Mouse (Mus musculus) left cerebral cortex, adult 9 months (tissue): Measurements from ENCODE around the gene Icos.
A peak's percentile ranks its signal among the peaks of the same experiment; 100 is the strongest.

ENCODE experiments used
- DNase-seq, 2 experiments: peaks; one replicate each; pipeline ENCODE4 v3.0.0; 2022; ENCODE audit warnings: low spot score in 2 of 2

Icos gene

DNA sequence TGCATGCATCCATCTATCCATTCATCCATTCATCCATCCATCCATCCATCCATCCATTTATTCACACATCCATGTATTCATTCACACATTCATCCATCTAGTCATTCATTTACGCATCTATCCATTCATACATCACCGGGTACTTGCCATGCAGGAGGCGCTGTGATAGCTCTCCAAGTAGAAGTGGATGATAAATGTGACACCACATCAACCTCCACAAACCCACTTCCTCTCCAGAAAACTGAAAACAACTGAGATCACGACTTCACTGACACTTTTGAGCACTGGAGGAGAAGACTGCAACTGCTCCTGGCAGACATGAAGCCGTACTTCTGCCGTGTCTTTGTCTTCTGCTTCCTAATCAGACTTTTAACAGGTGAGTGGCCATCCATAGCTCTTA lies at the start of gene Icos:
Gene Icos, plus strand, starts transcription at position 287 of the 400 bp plus-strand sequence.
- no peak for DNase-seq

DNA sequence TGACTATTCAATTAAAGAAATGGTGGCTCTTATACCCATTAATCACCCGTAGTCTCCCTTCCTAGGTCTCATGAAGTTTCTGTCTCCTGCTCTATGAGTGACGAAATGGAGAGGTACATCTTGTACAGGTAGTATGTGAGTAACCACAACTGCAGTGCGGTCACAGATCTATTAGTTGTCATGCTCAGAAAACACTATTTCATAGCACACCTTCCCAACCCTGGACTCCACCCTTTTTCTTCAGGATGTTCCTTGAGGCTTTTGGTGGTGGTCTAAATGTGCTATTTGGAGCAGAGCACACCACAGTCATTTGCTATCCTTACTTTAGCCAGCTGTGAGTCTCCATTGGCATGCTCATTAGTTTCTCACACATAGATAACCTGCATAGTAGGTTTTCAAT lies 48.7 kb upstream of the Icos start:
- DNase-seq: no peak

DNA sequence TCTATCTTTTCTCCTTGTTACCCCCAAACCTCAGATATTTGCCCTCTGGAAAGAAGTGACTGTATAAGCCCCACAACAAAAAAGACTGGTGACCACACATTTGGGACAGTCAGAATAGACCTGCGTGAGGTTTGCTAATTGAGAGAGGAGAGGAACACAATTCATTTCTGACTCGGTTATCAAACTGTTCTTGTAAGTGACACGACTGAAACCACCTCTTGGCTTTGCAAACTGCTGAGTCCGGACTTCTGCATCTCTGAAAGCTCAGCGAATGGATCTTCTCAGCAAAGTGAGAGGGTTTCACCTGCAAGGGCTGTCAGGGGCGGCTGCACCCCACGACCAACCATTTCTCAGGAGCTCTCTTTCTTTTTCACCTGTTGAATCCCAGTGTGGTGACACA lies 47.3 kb upstream of the Icos start:
- DNase-seq: no peak

DNA sequence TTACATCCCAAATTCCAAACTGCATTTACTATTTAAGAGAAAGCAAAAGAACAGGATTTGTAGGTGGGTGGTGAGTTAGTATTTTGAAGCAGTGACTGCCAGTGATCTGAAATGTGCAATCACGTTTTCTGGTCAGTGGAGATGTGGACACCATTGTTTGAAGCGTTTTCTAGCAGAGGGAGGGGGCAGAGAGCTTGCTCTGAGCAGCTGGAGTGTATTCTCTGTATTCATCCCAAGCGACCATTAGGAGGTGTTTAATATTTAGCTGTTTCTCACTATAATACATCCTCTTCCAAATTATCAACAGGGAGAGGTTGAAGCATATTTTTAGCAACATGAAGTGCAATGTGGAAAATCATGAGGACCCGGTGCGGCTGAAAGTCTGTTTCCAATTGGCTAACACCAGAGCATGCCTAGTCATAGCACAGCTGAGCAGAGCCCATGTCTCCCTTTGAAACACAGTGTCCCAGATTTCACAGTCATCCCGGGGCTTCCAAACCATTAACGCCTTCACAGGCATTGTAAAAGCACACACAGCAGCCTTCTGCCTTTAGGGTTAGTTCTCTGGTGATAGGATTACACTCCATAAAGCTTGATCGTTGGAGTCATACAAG lies 41.7 kb upstream of the Icos start:
- peak in 1 of 2 experiments; percentile 24 for DNase-seq

DNA sequence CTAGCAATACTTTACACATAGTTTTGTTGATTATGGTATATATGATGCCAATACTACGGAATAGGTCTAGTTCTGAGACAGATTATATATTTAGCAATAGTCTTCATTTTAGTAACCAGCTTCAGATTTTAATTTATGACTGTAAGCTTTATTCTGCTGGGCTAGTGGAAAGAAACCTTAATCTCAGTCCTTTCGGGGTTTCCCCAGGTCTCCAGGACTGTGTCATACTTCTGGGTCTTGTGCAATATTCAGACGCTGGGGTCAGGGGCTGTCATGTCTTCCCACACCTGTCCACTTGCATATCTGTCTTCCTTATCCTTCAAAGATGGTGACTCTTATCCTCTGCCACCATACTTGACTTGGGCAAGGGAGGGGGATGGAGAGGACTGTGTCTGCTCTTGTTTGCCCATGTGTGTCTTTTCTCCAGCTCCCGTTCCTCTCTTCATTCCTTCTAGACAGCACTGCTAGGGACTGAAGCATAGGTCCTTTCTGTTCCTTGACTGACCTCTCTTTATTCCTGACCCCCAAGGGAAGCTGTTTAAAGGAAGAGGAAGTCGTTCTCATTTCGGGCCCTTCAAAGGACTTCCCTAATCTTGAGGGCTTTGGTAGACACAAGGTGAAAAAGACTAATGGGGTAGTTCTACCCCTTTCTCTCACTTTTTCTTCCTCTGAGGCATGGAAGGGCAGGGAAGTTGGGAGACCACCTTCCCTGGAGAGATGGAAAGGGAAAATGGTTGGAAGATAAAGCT lies 40.6 kb upstream of the Icos start:
- DNase-seq: no peak

DNA sequence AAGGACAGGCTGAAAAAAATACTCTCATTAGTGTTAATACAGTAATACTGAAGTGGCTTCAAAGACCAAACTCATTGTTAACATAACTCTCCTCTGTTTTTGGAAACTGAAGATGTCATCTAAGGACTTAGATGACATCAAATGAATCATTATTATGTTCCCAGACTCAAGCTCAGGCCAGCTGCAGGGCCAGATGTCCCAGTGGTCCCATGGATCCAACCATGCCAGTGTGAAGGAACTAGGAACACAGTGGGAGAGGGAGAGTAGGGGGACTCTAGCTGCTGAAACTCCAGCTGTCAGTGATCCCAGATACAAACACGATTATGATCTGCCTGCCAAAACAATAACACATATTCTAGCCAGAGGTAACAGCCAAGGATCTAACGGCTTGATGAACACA lies 39.5 kb upstream of the Icos start:
- DNase-seq: no peak

DNA sequence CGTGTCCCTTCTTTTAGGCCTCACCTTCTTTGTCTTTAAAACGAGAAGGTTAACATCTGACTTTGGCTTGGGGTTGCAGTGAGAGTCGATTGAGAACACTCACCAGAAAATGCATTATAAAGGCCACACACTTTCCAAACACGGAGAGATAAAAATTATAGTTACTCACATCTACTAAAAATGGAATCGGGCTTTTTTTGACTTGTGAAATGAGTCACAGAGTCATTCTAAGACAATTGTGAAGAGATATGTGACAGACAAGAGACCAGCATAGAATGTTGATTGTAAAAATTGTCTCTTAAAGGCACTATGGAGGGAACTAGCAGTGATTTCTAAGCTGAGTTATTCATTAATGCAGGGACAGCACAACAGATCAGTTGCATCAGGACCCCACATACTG lies 38.8 kb upstream of the Icos start:
- DNase-seq: peak in 1 of 2 experiments; percentile 18

DNA sequence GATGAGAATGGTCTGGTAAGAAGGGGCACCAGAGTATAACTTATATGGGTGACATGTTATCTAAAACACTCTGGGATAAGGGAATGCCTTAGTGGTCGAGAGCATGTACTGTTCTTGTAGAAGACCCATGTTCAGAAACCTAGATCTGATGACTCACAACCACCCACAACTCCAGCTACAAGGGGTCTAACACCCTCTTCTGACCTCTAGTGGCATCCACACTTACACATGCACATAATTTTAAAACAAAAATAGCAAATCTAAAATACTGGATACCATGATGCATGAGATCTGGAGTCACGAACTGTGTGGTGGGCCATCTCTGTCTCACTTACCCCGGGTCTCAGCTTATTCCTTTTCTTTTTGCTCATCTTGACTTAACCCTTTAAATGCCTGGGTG lies 37.7 kb upstream of the Icos start:
- DNase-seq: no peak

DNA sequence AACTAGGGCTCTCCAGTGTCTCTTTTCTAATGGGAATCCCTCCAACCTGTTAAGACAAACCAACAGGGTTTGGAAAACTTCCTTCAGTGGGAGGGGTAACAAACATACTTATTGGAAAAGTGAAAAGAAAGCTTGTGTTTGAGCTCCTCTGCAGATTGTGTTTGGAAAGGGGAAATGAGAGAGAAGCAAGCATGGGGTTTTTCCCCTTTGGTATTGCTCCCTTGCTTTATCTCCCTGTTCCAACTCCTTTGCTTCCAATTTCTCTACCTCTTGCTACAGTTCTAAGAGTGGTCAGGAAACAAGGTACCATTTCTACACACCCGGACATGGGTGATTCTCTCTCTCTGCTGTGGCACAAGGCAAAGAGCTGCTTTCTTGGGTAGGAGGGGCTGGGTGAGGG lies 37.1 kb upstream of the Icos start:
- no peak for DNase-seq

DNA sequence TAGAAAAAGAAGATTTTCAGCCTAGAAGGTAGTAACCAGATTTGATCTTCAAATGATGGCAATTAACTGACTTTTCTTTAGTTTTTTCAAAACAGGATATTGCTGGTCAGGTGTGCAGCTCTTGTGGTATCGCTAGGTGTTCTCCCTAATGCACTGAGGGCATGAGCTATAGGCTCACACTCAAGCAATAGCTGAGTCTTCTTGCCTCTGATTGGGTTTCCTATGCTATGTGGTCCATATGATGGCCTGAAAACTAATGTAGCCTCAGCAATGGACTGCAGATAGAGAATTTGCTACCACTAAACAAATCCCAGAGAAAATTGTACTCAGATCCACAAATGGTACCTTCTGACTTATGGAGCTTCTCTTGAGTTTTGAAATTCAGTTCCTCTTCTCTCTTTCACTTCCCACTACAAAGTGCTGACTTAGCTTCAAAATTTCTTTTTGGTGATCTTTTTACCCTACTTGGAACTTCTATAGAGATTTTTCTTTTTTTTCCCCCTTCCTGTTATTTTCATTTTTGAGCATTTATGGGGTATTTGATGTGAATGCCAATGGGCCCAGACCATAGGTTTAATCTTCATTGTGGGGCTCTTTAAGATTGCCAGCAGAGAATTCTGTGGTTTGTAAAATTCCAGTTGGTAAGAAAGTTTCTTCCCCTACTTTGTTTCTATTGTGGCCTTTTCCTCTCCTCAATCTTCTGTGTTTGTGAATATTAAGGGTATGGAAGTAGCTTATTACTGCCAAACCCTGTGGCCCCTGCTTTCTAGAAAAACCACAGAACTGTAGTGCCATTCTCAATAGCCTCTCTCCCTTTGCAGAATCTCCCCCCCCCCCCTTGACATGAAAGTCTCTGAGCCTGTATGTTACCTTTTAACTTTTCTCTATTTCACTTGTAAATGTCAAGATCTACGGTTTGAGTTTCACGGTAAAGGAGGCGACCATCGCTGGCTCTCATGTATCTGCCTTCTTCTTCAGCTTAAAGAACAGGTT lies 36.4 kb upstream of the Icos start:
- DNase-seq: no peak

DNA sequence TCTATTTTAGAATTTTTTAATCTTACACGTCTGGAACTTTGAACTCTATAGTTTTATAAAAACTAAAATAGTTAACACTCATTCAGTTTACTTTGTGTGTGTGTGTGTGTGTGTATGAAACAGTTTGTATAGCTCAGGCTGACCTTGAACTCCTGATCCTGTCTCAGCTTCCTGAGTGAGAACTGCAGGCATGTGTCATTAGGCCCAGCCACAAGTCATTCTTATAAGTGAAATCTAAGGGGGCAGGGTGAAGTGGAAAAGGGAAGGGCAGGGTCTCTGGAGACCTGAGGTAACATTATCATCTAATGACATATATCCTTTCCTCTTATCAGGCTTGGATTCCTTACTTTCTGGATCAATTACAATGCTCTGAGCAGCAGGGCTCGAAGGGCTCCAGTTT lies 34.8 kb upstream of the Icos start:
- no peak for DNase-seq

DNA sequence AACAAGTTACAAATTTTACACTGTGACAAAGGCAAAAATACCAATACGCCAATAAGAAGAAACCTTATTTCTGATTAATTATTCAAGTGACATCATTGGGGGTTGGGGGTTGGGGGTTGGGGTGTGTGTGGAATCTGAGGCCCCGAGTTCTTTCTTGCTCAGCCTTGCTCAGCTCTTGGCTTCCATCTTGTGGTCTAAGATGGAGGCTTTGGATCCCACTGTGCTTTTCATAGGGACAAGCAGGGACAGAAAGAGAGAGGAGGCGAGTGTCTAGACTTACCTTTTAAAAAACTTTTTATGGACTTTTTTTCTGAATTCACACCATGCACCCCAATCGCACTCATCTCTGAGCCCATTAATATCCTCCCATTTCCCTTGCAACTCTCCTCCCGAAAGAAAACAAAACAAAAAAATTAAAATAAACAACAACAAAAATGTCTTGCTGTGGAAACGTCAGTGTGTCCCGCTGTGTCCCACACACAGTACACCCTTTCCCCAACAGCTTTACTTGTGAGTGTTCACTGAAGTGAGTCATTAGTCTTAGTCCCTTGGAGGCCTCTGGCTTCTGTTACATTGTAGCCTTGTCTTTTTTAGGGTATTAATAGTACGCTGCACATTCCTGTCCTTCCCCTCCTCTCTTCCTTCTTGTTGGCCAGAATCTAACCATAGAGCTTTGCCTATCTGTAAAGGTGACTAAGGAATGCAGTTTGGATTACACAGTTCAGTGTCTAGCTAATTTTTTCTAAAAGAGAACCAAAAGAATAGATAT lies 31.9 kb upstream of the Icos start:
- no peak for DNase-seq

DNA sequence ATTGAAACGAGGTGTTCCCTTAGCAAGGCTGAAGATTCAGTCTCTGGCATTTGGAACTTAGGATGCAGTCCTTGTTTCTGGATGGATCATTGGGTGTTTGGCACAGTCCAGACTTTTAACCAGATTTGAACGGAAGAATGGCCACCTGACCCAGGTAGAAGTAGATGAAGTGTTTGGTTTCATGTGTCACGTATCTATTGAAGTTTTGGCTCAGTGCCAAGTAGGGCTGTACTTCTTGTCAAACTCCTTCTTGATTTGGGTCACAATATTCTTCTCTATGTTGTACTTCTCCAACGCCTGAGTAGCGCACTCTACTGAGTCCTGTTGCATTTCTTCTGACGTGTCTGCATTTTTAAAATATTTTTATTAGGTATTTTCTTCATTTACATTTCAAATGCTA lies 29.6 kb upstream of the Icos start:
- no peak for DNase-seq

DNA sequence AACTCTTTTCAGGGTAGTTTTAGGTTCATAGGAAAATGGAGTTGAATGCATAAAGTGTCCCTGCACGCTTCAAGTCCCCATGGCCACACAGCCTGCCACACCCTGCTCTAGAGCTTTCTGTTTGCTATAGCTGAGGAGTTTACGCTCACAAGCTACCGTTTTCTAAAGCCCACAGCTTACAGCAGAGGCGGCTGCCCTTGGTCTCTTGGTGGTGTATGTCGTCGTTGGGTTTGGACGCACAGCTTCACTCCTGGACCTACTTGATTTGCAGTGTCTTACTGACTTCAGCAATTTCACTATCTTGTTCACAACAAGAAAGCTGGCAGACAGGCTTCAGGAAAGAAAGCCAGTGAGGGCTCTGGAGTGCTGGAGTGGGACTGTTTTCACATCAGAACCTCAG lies 24.8 kb upstream of the Icos start:
- DNase-seq: no peak

DNA sequence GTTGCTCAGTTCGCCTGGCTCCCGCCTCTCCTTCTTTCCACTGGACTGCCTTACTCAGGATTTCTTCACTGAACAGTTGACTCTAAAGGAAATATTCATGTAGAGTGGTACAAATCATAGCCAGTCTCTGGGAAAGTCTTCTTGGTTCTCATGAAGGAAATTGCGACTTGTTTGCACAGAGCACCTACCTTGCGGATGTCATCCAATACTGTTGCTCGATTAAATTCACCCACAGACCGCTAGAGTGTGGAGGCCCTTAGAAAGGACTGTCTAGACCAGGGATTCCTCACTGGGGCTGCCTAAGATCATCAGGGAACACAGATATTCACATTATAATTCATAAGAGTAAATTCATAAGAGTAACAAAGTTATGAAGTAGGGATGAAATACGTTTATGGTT lies 24.0 kb upstream of the Icos start:
- no peak for DNase-seq

DNA sequence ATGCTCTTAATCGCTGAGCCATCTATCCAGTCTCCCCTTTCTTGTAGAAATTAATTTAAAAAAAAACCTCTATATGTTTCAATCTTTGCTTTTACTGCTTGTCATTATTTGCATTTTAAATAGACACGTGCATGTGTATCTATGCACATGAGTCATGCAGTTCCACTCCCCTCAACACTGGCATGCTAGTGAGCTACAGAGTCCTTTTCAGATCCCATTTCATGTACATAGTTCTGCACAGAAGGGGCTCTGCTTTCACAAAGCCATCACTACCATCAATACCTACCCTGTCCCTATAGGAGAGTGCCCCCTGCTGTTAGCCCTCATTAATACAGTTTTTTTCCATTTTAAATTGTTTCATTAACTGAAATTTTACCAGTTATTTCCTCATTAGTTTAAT lies 23.0 kb upstream of the Icos start:
- no peak for DNase-seq

DNA sequence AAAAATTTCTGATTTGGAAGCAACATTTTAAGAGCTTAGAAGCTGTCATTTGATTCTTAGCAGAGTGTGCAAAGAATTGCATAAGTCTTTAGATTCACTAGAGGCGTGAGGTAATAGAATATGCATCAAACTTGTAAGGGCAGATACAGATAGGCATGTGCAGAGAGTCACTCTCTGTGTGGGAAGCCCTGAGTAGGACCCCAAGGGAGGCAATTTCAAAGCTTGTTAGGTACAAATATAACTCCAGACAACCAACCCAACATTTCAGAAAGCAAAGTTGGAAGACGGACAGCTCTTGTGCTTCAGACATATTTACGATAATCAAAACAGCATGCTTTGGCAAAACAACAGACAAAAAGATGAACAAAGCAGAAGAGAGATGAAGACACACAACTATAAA lies 22.5 kb upstream of the Icos start:
- no peak for DNase-seq

DNA sequence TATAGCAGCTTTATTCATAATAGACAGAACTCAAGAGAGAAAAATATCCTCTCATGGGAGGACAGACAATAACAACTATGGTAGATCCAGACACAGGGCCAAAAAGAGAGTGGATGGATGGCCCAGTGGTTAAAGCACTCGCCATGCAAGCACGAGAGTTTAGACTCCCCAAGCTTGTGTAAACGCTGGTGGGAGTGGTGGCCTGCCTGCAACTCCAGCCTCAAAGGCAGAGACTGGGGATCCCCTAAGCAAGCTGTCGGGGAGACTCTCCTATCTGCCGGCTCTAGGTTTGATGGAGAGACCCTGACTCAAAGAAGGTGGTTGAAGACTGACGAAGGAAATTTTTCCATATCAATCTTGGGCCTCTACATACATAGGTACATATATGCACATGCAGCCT lies 21.5 kb upstream of the Icos start:
- no peak for DNase-seq

DNA sequence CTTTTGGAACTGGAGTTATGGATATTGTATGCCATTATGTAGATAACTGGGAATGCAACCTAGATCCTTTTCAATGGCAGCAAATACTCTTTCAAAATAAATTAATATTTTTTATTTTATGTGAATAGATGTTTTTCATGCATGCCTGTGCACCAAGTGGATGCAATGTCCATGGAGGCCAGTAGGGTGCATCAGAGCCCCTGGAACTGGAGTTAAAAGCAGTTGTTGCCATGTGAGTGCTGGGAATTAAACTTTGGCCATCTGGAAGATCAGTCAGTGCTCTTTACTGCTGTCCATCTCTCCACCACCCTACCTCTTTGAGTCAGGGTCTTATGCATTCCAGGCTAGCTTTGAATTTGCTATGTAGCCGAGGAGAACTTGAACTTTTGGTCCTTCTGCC lies 19.4 kb upstream of the Icos start:
- no peak for DNase-seq

DNA sequence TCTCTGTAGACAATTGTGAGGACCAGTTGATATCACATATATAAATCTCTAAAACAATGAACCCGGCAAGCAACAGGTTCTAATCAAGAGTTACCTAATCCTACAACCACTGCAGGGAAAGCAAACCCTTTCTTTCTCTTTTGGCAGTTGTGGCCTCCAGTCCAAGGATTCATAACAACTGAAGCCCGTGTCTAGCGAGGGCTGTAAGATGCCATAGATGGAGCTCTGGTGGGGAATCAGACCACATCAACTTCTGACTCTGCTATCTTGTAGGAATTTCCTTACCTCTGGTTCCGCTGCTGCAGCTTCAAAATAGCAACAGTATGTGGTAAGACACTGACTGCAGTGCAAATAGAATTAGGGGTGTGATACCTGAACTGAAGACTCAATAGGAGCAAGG lies 18.5 kb upstream of the Icos start:
- no peak for DNase-seq

DNA sequence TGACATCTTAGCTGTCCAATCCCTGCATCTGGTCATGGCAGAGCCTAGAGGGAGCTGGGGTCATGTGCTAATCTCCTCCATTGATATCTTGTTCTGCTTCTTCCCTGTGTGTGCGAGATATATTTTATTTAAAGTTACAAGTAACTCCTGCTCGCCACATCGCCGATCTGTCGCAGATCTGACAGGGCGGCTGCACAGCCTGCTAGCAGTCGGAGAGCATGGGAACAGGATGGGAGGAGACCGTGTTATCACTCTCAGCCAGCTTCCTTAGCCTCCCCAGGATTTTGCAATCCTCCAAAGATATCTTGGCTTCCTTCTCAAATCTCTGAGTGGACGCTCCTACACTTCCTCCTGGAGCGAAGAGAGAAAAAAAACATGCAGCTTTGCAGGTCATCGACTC lies 17.3 kb upstream of the Icos start:
- DNase-seq: no peak

DNA sequence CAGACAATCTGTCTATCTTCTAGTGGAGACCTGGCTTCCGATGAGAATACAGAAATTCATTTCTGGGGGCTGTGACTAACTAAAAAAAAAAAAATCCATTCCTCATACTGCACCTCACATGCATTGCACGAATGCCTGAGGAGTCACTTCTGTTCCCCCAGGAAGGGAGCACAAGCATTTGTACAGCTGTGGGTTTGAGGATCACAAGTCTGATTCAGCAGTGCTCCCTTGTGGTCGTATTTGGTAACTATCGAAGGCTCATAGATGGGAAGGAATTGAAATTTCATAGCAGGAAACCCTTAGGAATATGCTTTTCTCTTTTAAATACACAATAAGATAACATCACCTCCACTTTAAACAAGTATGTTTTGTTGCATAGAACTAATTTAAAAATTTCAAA lies 16.6 kb upstream of the Icos start:
- peak in 1 of 2 experiments; percentile 80 for DNase-seq
